Mouse (Mus musculus): Measurements from ENCODE around the gene Olfr1382. TPM values are rescaled to one million over a fixed set of nuclear protein-coding genes. Genes with fewer than 3 reads are reported as not detected.
"Not testable (repeated sequence)": the region's sequence is repeated elsewhere in the genome, so short reads cannot be mapped to it uniquely, and the experiment has no call there.

The Olfr1382 gene
- polyA plus RNA-seq, 1 experiment from 2014 or later = not detected

GRCm38 (mm10) chr11:49554033-49554432 is 26.0 kb downstream of the Olfr1382 start:
- not testable (repeated sequence) for H3K9ac ChIP-seq (ENCODE audit: low read length); H3K9me3 ChIP-seq (ENCODE audit: control insufficient read depth, low read length); H3K27me3 ChIP-seq (ENCODE audit: control insufficient read depth, insufficient read depth, low read length); H3K36me3 ChIP-seq (ENCODE audit: control insufficient read depth, insufficient read depth, low read length); ATAC-seq (ENCODE audit: insufficient number of reproducible peaks, insufficient read depth, low FRiP score, low read depth); H3K4me1 ChIP-seq (ENCODE audit: control insufficient read depth in 2 of 2, insufficient read depth in 2 of 2, low read length in 2 of 2); H3K4me2 ChIP-seq (ENCODE audit: low read length); H3K4me3 ChIP-seq (ENCODE audit: control insufficient read depth in 1 of 2, insufficient read depth in 1 of 2, low read depth in 1 of 2, low read length in 2 of 2); H3K27ac ChIP-seq (replicated peaks in 1 of 2; ENCODE audit: control insufficient read depth in 1 of 2, insufficient read depth in 1 of 2, low read depth in 2 of 2, low read length in 2 of 2)
- WGBS = 78% methylated on average over 3 of the region's 3 CpGs

- 66% methylated on average over 5 of the region's 5 CpGs for WGBS
- not testable (repeated sequence) for ATAC-seq (ENCODE audit: insufficient number of reproducible peaks, insufficient read depth, low FRiP score, low read depth); H3K4me3 ChIP-seq (ENCODE audit: control insufficient read depth in 1 of 2, insufficient read depth in 1 of 2, low read depth in 1 of 2, low read length in 2 of 2)
Observed at GRCm38 (mm10) chr11:49556578-49556977, 28.5 kb downstream of the Olfr1382 start, which contains the start of gene Olfr1380. Gene Olfr1380 (plus strand): TSS chr11:49556878.

GRCm38 (mm10) chr11:49575054-49575453 is 47.0 kb downstream of the Olfr1382 start:
- H3K4me1 ChIP-seq (ENCODE audit: control insufficient read depth in 2 of 2, insufficient read depth in 2 of 2, low read length in 2 of 2); H3K4me3 ChIP-seq (ENCODE audit: control insufficient read depth in 1 of 2, insufficient read depth in 1 of 2, low read depth in 1 of 2, low read length in 2 of 2); ATAC-seq (ENCODE audit: insufficient number of reproducible peaks, insufficient read depth, low FRiP score, low read depth): not testable (repeated sequence)

More at GRCm38 (mm10) chr11:49556578-49556977, 28.5 kb downstream of the Olfr1382 start, which contains the start of gene Olfr1380:
- not testable (repeated sequence) for H3K27me3 ChIP-seq (ENCODE audit: control insufficient read depth, insufficient read depth, low read length); H3K9ac ChIP-seq (ENCODE audit: low read length); H3K9me3 ChIP-seq (ENCODE audit: control insufficient read depth, low read length); H3K4me1 ChIP-seq (ENCODE audit: control insufficient read depth in 2 of 2, insufficient read depth in 2 of 2, low read length in 2 of 2); H3K36me3 ChIP-seq (ENCODE audit: control insufficient read depth, insufficient read depth, low read length); H3K27ac ChIP-seq (replicated peaks in 1 of 2; ENCODE audit: control insufficient read depth in 1 of 2, insufficient read depth in 1 of 2, low read depth in 2 of 2, low read length in 2 of 2); H3K4me2 ChIP-seq (ENCODE audit: low read length)

GRCm38 (mm10) chr11:49580452-49580851 is 52.4 kb downstream of the Olfr1382 start:
- H3K4me1 ChIP-seq (ENCODE audit: control insufficient read depth in 2 of 2, insufficient read depth in 2 of 2, low read length in 2 of 2); H3K4me2 ChIP-seq (ENCODE audit: low read length); H3K9ac ChIP-seq (ENCODE audit: low read length); H3K4me3 ChIP-seq (ENCODE audit: control insufficient read depth in 1 of 2, insufficient read depth in 1 of 2, low read depth in 1 of 2, low read length in 2 of 2); H3K27me3 ChIP-seq (ENCODE audit: control insufficient read depth, insufficient read depth, low read length); H3K36me3 ChIP-seq (ENCODE audit: control insufficient read depth, insufficient read depth, low read length); H3K9me3 ChIP-seq (ENCODE audit: control insufficient read depth, low read length); H3K27ac ChIP-seq (replicated peaks in 1 of 2; ENCODE audit: control insufficient read depth in 1 of 2, insufficient read depth in 1 of 2, low read depth in 2 of 2, low read length in 2 of 2); ATAC-seq (ENCODE audit: insufficient number of reproducible peaks, insufficient read depth, low FRiP score, low read depth): not testable (repeated sequence)
- WGBS = 78% methylated on average over 8 of the region's 8 CpGs

More at GRCm38 (mm10) chr11:49575054-49575453, 47.0 kb downstream of the Olfr1382 start:
- H3K27me3 ChIP-seq (ENCODE audit: control insufficient read depth, insufficient read depth, low read length); H3K9me3 ChIP-seq (ENCODE audit: control insufficient read depth, low read length); H3K27ac ChIP-seq (replicated peaks in 1 of 2; ENCODE audit: control insufficient read depth in 1 of 2, insufficient read depth in 1 of 2, low read depth in 2 of 2, low read length in 2 of 2); H3K36me3 ChIP-seq (ENCODE audit: control insufficient read depth, insufficient read depth, low read length); H3K4me2 ChIP-seq (ENCODE audit: low read length); H3K9ac ChIP-seq (ENCODE audit: low read length): not testable (repeated sequence)
- WGBS = 23% methylated on average over 2 of the region's 2 CpGs

Other genes starting within 250 kb of the Olfr1382 start
- 0.18 and 0.35 TPM in 2 replicates for gene Olfr1393, start 249.9 kb upstream of the Olfr1382 start, polyA plus RNA-seq (2014; fragmentation: Nextera tagmentation; extraction: Ambion mirVana)
- gene Olfr1392, start 243.0 kb upstream of the Olfr1382 start, polyA plus RNA-seq (2014; fragmentation: Nextera tagmentation; extraction: Ambion mirVana) = not detected in 2 replicates
- gene Olfr10, start 223.5 kb upstream of the Olfr1382 start, polyA plus RNA-seq (2014; fragmentation: Nextera tagmentation; extraction: Ambion mirVana) = not detected in 2 replicates
- not detected in 2 replicates for gene Olfr1391, start 205.5 kb upstream of the Olfr1382 start, polyA plus RNA-seq (2014; fragmentation: Nextera tagmentation; extraction: Ambion mirVana)
- gene Olfr1390, start 193.1 kb upstream of the Olfr1382 start, polyA plus RNA-seq (2014; fragmentation: Nextera tagmentation; extraction: Ambion mirVana) = not detected in 2 replicates
- not detected in 2 replicates for gene Olfr1389, start 105.2 kb upstream of the Olfr1382 start, polyA plus RNA-seq (2014; fragmentation: Nextera tagmentation; extraction: Ambion mirVana)
- gene Olfr1388, start 91.6 kb upstream of the Olfr1382 start, polyA plus RNA-seq (2014; fragmentation: Nextera tagmentation; extraction: Ambion mirVana) = not detected in 2 replicates
- not detected in 2 replicates for gene Olfr1387, start 72.9 kb upstream of the Olfr1382 start, polyA plus RNA-seq (2014; fragmentation: Nextera tagmentation; extraction: Ambion mirVana)
- gene Olfr1386, start 63.2 kb upstream of the Olfr1382 start, polyA plus RNA-seq (2014; fragmentation: Nextera tagmentation; extraction: Ambion mirVana) = not detected in 2 replicates
- not detected in 2 replicates for gene Olfr1385, start 39.2 kb upstream of the Olfr1382 start, polyA plus RNA-seq (2014; fragmentation: Nextera tagmentation; extraction: Ambion mirVana)
- not detected in 2 replicates for gene Olfr1384, start 21.5 kb upstream of the Olfr1382 start, polyA plus RNA-seq (2014; fragmentation: Nextera tagmentation; extraction: Ambion mirVana)
- gene Olfr1383, start 8.6 kb upstream of the Olfr1382 start, polyA plus RNA-seq (2014; fragmentation: Nextera tagmentation; extraction: Ambion mirVana) = not detected in 2 replicates
- not detected in 2 replicates for gene Olfr1381, start 15.2 kb downstream of the Olfr1382 start, polyA plus RNA-seq (2014; fragmentation: Nextera tagmentation; extraction: Ambion mirVana)
- gene Olfr1380, start 28.6 kb downstream of the Olfr1382 start, polyA plus RNA-seq (2014; fragmentation: Nextera tagmentation; extraction: Ambion mirVana) = not detected in 2 replicates
- 9.3 and 10.0 TPM in 2 replicates for gene Flt4, start 81.0 kb downstream of the Olfr1382 start, polyA plus RNA-seq (2014; fragmentation: Nextera tagmentation; extraction: Ambion mirVana)
- gene Scgb3a1, start 135.4 kb downstream of the Olfr1382 start, polyA plus RNA-seq (2014; fragmentation: Nextera tagmentation; extraction: Ambion mirVana) = 0.78 and 1.1 TPM in 2 replicates
- gene Cnot6, start 184.5 kb downstream of the Olfr1382 start, polyA plus RNA-seq (2014; fragmentation: Nextera tagmentation; extraction: Ambion mirVana) = 38.7 and 42.4 TPM in 2 replicates